Mouse (Mus musculus) hindbrain, embryonic 12.5 days (tissue): ENCODE measurements at regions not wholly inside any gene's neighbourhood (a gene's known extent, or its start where the extent isn't known, plus 50 kb on each side); places are given as distances from the start of the nearest gene placed in this dataset.

Experiments
- ATAC-seq: fragments of 200-750 bp; cut with Nextera tagmentation; 2 replicates; pipeline ENCODE4 v1.8.0; 2017; ENCODE audit warnings: moderate TSS enrichment; ENCODE audit not compliant: low FRiP score
- H3K27ac ChIP-seq: fragments of 300-500 bp; sonication (generic); 2 replicates; pipeline ENCODE4 v1.5.1; 2016; ENCODE audit warnings: mild to moderate bottlenecking
- H3K27me3 ChIP-seq: fragments of 300-500 bp; sonication (generic); 2 replicates; pipeline ENCODE4 v1.6.1; 2016; ENCODE audit warnings: mild to moderate bottlenecking
- H3K36me3 ChIP-seq: fragments of 300-500 bp; sonication (generic); 2 replicates; pipeline ENCODE4 v1.6.1; 2016; ENCODE audit warnings: mild to moderate bottlenecking
- H3K4me1 ChIP-seq: fragments of 300-500 bp; sonication (generic); 2 replicates; pipeline ENCODE4 v1.6.1; 2016
- H3K4me2 ChIP-seq: fragments of 300-500 bp; sonication (generic); replicated peaks from 2 replicates; pipeline ENCODE4 v1.6.1; 2016; ENCODE audit warnings: mild to moderate bottlenecking
- H3K4me3 ChIP-seq: fragments of 300-500 bp; sonication (generic); 2 replicates; pipeline ENCODE4 v1.5.1; 2016; ENCODE audit warnings: mild to moderate bottlenecking
- H3K9ac ChIP-seq: fragments of 300-500 bp; sonication (generic); 2 replicates; pipeline ENCODE4 v1.6.1; 2016; ENCODE audit warnings: mild to moderate bottlenecking, moderate library complexity
- H3K9me3 ChIP-seq: fragments of 300-500 bp; sonication (generic); replicated peaks from 2 replicates; pipeline ENCODE4 v1.6.1; 2016; ENCODE audit warnings: mild to moderate bottlenecking
- WGBS: fragments of 180-500 bp; shearing (Covaris S2); methylation state at CpG from one replicate; pipeline ENCODE4 v1.1.7; 2016; 5-methylcytosine and 5-hydroxymethylcytosine counted together

DNA sequence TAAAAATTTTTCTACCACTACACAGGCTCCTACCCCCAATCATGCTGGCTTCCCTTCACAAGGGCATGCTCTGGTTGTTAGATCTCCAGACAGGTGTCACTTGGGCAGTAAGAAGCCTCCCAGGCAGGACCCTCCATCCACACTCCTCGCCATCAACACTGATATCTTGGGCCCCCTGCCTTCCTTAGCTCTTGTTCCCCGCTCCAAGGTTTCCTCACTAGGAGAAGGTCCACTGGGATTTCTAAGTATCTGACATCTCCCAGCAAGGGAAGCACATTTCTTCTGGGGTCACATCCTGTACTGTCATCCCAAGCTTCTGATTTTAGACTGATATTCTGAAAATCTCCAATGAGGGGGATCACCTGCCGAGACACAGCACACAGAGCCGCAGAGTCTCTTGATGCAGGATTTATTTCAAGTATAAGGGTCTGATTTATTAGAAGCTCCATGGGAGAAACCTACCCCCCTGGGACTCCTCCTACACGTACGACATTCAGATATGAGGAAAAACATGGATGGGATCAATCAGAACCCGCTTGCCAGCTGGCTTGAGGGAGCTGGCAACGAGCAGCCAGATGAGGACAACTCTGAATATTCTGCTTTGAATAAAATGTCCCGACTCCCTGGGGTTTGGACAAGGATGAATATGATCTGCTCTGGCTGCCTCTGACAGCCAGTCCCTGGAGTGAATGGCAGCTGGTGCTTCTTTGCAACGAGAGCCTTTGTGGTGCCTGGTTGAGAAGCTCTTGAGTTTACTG is 322.8 kb downstream of the Vps13c start:
- no peak overlapping the region for H3K4me3 ChIP-seq
- ATAC-seq: no peak
- H3K9me3 ChIP-seq: no peaks in the 10 kb centered on the region
- H3K36me3 ChIP-seq: no peaks in the 10 kb centered on the region
- H3K9ac ChIP-seq: no peak overlapping the region
- WGBS: 63% methylated on average over 10 of the region's 10 CpGs
- H3K4me1 ChIP-seq: no peaks in the 10 kb centered on the region
- H3K27me3 ChIP-seq: no peaks in the 10 kb centered on the region
- no peak overlapping the region for H3K27ac ChIP-seq
- no peak overlapping the region for H3K4me2 ChIP-seq

DNA sequence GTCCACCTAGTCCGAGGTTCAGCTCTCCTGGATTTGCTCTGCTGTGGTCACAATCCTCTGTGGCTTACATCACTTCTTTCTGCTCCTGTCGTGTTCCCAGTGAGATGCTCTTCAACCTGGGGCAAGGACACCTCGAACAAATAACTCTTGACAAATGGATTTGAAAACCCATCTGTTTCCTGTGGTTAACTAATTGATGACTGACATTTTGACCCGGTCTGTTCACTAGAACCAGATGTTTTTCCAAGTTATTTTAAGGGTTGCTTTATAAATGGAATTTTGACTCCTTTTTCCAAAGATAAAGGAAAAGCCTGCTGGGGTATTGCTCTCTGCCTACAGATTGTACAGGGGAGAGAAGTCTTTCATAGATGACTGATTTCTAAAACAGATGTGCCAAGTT is 326.4 kb downstream of the Vps13c start:
- H3K27ac ChIP-seq: no peak overlapping the region
- ATAC-seq: no peak

DNA sequence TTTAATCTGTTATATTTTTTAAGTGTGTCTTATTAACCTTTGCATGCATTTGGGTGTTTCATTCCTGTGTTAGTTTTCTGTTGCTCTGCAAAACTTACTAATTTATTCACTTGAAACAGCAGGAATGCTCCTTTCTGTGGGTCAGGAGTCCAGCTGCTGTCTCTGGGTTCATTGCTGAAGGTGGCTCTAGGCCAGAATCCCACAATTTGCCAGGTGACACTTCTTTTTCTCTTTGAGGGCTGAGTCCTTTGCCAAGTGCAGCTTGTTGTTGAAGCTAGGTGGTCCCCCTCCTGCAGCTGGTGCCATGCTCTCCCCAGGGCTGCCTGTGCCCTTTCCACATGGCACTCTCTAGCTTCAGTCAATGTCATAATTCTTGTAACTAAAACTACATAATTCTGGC is 348.7 kb downstream of the Vps13c start:
- no peaks in the 10 kb centered on the region for H3K36me3 ChIP-seq
- no peak overlapping the region for H3K27ac ChIP-seq
- H3K4me3 ChIP-seq: no peak overlapping the region
- no peak overlapping the region for H3K9ac ChIP-seq
- no peaks in the 10 kb centered on the region for H3K4me1 ChIP-seq
- no peak overlapping the region for H3K4me2 ChIP-seq
- H3K9me3 ChIP-seq: no peaks in the 10 kb centered on the region
- no peak for ATAC-seq
- H3K27me3 ChIP-seq: no peaks in the 10 kb centered on the region

More for the DNA sequence above, 326.4 kb downstream of the Vps13c start:
- H3K27me3 ChIP-seq: no peaks in the 10 kb centered on the region
- no peaks in the 10 kb centered on the region for H3K9me3 ChIP-seq
- H3K4me3 ChIP-seq: no peak overlapping the region
- H3K4me1 ChIP-seq: no peaks in the 10 kb centered on the region
- WGBS: 57% methylated on average over 4 of the region's 4 CpGs
- H3K36me3 ChIP-seq: no peaks in the 10 kb centered on the region
- H3K4me2 ChIP-seq: no peak overlapping the region
- H3K9ac ChIP-seq: no peak overlapping the region

DNA sequence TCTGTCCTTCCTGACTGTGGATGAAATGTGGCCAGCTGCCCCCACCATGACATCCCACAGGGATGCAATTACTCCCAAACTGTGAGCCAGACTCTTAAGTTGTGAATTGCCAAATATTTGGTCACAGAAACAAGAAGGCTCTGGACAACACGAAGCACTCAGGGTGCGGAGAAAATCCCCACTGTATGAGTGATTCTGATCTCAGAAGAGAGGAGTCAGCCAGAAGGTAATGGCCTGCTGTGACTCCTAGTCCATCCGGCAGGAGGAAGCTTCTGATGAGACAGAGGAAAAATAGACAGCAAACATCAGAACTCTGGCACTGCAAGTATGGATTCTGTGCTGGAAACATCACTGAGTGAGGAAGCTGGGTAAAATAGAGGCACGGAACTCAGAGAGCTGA is 359.6 kb downstream of the Vps13c start:
- Histone ChIP-seq H3K36me3 (no peaks in the 10 kb centered on the region), H3K4me1 (no peaks in the 10 kb centered on the region), H3K4me3 (no peak overlapping the region), H3K9ac (no peak overlapping the region), H3K27ac (no peak overlapping the region), H3K4me2 (no peak overlapping the region), H3K9me3 (no peaks in the 10 kb centered on the region), H3K27me3 (no peaks in the 10 kb centered on the region)
- ATAC-seq: no peak
- WGBS: 92% methylated on average over 4 of the region's 4 CpGs

DNA sequence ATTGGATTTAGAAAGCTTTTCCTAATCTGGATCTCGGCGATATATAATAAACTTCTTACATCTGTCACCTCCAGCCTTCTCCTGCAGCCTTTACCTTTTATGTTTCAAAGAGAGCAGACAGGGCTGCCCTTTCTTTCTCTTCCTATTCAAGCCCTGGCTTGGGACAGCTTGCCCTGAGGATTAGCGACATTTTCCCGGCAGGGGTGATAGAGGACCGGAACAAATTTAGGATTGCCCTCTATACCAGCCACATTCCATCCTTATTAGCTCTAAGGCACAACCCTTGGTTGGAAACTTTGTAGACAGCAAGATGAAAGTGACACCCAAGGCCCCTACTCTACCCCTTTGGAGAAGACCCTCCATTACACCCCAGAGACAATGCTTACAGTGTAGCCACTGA is 360.8 kb downstream of the Vps13c start:
- Histone ChIP-seq H3K9ac (no peak overlapping the region), H3K9me3 (no peaks in the 10 kb centered on the region), H3K27me3 (no peaks in the 10 kb centered on the region), H3K4me3 (no peak overlapping the region), H3K4me2 (no peak overlapping the region), H3K27ac (no peak overlapping the region), H3K36me3 (no peaks in the 10 kb centered on the region), H3K4me1 (no peaks in the 10 kb centered on the region)
- ATAC-seq: no peak
- WGBS: 32% methylated on average over 5 of the region's 5 CpGs

DNA sequence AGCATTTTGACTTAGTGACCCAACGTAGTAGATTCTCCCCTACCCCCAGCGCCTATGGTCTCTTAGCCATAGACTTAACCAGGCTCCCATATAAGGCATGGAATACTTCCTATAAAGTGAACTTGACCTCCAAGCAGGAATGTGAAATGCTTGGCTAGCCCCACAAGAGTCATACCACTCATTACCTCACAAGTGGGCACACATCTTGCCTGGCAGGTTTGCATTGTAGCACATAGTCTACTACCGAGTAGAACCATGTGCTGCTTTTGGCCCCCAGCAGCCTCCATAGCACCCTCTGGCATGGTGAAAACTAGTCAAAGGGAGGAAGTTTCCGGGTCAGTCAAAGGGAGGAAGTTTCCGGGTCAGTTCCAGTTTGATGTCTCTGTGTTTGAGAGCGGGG is 385.5 kb downstream of the Vps13c start:
- Histone ChIP-seq H3K9me3 (no peaks in the 10 kb centered on the region), H3K4me1 (no peaks in the 10 kb centered on the region), H3K4me3 (no peak overlapping the region), H3K27ac (no peak overlapping the region), H3K9ac (no peak overlapping the region), H3K36me3 (no peaks in the 10 kb centered on the region), H3K4me2 (no peak overlapping the region), H3K27me3 (no peaks in the 10 kb centered on the region)
- WGBS: 89% methylated on average over 6 of the region's 6 CpGs
- ATAC-seq: no peak

DNA sequence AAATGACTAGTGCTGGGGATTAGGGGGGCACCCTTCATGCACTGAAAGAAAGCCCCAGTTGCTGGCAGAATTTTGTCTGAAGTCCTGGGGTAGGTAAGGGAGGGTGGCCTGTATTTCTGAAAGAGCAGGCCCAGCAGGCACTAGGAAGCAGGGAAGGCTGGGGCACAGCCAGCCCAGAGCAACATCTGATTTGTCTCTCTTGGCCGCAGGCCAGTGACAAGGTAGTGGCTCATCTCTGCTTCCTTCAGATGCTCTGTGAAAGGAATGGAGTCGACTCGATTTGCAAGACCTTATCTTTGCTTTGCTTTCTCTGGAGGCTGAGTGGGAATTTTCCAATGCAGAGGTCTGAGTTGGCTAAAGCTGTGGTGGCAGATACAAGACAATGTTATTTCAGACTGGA is 390.9 kb downstream of the Vps13c start:
- 79% methylated on average over 3 of the region's 3 CpGs for WGBS
- no peak overlapping the region for H3K27ac ChIP-seq
- no peaks in the 10 kb centered on the region for H3K4me1 ChIP-seq
- no peaks in the 10 kb centered on the region for H3K36me3 ChIP-seq
- no peak overlapping the region for H3K4me3 ChIP-seq
- no peaks in the 10 kb centered on the region for H3K27me3 ChIP-seq
- no peak overlapping the region for H3K9ac ChIP-seq
- no peak overlapping the region for H3K4me2 ChIP-seq
- no peaks in the 10 kb centered on the region for H3K9me3 ChIP-seq
- no peak for ATAC-seq

DNA sequence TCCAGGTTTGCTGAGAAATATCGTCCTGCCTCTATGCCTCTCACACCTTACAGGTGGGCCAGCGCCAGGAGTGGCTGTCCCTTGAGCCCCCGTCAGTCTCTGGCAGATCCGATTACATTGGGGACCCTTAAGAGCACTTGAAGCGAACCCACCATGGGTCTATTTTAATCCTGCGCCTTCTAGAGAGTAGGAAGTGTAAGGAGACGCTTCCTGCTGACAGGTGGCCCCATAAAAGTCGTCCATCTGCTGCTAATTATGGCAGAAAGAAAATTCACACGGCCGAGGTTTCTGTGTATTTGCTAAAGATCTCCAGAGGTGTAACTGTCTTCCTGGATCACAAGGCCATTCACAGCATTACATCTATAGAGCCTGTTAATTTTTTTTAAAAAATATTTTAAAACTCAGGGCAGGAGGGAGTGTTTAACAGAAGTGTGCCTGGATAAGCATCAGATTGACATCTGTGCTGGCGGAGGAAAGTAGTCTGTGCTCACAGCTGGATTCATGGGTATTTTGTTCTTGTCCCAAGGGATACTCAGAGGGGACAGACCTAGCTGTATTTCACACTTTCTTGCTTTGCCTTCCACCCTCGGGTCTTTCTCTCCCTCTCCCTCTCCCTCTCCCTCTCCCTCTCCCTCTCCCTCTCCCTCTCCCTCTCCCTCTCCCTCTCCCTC is 394.9 kb downstream of the Vps13c start:
- Histone ChIP-seq H3K27ac (no peak overlapping the region), H3K9me3 (no peaks in the 10 kb centered on the region), H3K9ac (no peak overlapping the region), H3K27me3 (no peaks in the 10 kb centered on the region), H3K36me3 (no peaks in the 10 kb centered on the region), H3K4me3 (no peak overlapping the region), H3K4me1 (no peaks in the 10 kb centered on the region), H3K4me2 (no peak overlapping the region)
- WGBS: 42% methylated on average over 12 of the region's 12 CpGs
- ATAC-seq: no peak

DNA sequence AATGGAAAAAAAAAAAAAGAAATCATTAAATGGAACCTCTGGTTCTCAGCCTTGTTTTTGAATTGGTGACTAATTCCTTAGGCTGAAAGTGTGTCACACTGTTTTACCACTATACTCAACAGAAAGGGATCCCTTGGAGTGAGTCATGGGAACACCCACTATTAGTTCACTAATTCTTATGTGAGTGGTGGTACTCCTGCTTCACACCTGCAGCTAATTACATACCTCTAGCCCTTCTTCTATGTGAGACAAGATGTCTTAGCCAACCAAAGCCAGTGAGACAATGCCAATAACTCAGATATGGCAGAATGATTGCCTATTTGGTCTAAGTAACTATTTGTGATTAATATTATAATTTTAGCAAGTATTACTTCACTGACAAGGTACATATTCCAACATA is 398.9 kb downstream of the Vps13c start:
- no peak overlapping the region for H3K4me2 ChIP-seq
- no peak overlapping the region for H3K9ac ChIP-seq
- no peaks in the 10 kb centered on the region for H3K27me3 ChIP-seq

DNA sequence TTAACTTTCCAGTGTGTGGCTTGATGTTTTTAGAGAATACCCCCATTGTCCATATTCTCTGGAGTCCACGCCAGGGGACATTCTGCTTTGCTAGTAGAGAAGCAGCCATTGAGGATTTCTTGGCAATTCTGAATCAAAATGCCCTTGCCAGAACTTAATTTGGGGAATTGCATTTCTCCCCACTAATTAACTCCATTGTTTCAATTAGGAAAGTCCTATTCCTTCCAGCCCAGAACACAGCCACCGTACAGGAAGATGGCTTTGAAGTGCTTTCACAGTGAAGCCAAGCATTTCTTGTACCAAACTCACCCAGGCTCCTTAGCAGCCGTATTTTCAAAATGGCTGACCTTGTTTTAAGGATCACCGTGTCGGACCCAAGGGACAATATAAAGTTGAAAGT is 399.4 kb downstream of the Vps13c start:
- Histone ChIP-seq H3K4me2 (no peak overlapping the region), H3K4me3 (no peak overlapping the region), H3K36me3 (no peaks in the 10 kb centered on the region), H3K27ac (no peak overlapping the region), H3K9ac (no peak overlapping the region), H3K27me3 (no peaks in the 10 kb centered on the region), H3K4me1 (no peaks in the 10 kb centered on the region), H3K9me3 (no peaks in the 10 kb centered on the region)
- WGBS: 88% methylated on average over 5 of the region's 5 CpGs
- ATAC-seq: no peak

More for the DNA sequence above, 398.9 kb downstream of the Vps13c start:
- no peak overlapping the region for H3K4me3 ChIP-seq
- H3K36me3 ChIP-seq: no peaks in the 10 kb centered on the region
- no peaks in the 10 kb centered on the region for H3K9me3 ChIP-seq
- H3K27ac ChIP-seq: no peak overlapping the region
- no peak for ATAC-seq
- no peaks in the 10 kb centered on the region for H3K4me1 ChIP-seq

DNA sequence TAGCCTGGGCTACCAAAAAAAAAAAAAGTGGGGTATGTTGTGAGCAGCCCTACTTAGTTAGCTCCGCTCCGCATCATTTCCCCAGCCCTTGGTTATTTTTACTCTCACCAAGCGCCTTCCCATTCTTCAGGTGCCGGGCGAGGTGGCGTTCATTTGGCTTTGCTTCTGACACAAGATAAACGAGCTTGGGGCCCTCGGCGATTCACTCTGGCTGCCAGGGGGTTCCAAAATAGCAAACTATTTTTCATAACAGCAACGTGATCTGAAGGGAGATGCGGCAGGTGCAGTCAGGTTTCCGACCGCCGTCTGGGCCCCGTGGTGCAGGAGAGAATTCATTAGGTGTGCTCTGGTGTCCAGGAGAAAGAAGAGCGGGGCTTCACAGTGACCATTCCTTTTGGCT is 403.6 kb upstream of the Rora start:
- ATAC-seq: no peak
- H3K4me3 ChIP-seq: no peak overlapping the region
- no peak overlapping the region for H3K27ac ChIP-seq
- H3K9ac ChIP-seq: no peak overlapping the region
- 88% methylated on average over 16 of the region's 16 CpGs for WGBS
- H3K9me3 ChIP-seq: no peaks in the 10 kb centered on the region
- H3K36me3 ChIP-seq: no peaks in the 10 kb centered on the region
- no peaks in the 10 kb centered on the region for H3K27me3 ChIP-seq
- H3K4me1 ChIP-seq: no peaks in the 10 kb centered on the region
- H3K4me2 ChIP-seq: no peak overlapping the region

DNA sequence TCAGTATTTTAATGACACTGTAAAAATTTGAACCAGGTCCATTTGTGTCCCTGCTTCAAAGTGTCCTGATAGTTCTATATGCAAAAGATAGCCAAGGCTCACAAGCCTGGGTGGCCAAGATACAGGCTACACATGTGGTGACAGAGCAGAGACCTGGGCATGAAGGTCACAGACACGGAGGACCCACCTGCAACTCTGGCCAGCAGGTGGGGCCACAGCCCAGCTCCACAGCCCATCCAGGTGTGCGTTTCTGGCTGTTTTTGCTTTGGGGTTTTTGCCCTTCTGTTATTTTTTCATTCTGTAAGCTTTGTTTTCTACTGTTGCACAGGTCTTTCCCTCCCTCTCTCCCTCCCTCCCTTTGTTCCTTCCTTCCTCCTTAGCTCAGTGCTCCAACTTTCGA is 399.4 kb upstream of the Rora start:
- Histone ChIP-seq H3K9me3 (no peaks in the 10 kb centered on the region), H3K4me1 (peaks cover 5% of the 10 kb centered on the region), H3K36me3 (no peaks in the 10 kb centered on the region), H3K9ac (no peak overlapping the region), H3K27ac (no peak overlapping the region), H3K4me2 (no peak overlapping the region), H3K4me3 (no peak overlapping the region), H3K27me3 (no peaks in the 10 kb centered on the region)
- WGBS: 60% methylated on average over 3 of the region's 3 CpGs
- no peak for ATAC-seq

DNA sequence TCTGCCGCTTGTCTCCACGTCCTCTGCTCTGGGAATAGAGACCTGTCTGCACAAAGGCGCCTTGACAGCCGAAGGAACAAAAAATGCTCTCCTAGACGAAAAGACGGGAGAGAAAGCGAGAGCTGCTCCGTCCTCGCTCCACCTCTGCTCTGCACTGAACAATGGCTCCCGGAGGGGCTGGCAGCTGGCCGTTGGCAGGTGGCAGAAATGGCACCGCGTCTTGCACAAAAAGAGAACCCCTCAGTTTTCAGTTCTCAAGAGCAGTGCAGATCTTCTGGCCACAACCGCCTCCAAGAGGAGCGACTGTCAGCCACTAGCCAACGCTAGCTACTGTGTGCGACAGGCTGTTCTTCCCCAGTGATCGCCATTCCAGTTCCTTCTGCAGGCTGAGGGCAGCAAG is 385.0 kb upstream of the Rora start:
- Histone ChIP-seq H3K4me1 (no peaks in the 10 kb centered on the region), H3K4me3 (no peak overlapping the region), H3K4me2 (peak overlapping the region; percentile 24; the same call in 1 of the 2 replicates), H3K36me3 (no peaks in the 10 kb centered on the region), H3K9me3 (no peaks in the 10 kb centered on the region), H3K9ac (no peak overlapping the region), H3K27me3 (no peaks in the 10 kb centered on the region), H3K27ac (no peak overlapping the region)
- ATAC-seq: no peak
- WGBS: 76% methylated on average over 18 of the region's 18 CpGs
